Mouse (Mus musculus) frontal cortex, adult 2 months (tissue): ENCODE results near the gene Slc45a1. TPM values are rescaled to one million over a fixed set of nuclear protein-coding genes. Genes with fewer than 3 reads are reported as not detected.
"Not testable (repeated sequence)": the region's sequence is repeated elsewhere in the genome, so short reads cannot be mapped to it uniquely, and the experiment has no call there.

Source experiments
- DNase-seq, 2 experiments: peaks; one replicate each; pipeline ENCODE4 v3.0.0; 2022; ENCODE audit warnings: low spot score in 1 of 2; ENCODE audit errors: extremely low spot score in 1 of 2
- polyA plus RNA-seq: library from polyadenylated mRNA; depleted of rRNA; stranded (reverse); fragments of >200 nt; gene quantifications from 2 replicates; pipeline ENCODE4 v1.2.3, GENCODE M21; 2012

Slc45a1 gene
- polyA plus RNA-seq, 1 experiment: 34.6 TPM

DNA sequence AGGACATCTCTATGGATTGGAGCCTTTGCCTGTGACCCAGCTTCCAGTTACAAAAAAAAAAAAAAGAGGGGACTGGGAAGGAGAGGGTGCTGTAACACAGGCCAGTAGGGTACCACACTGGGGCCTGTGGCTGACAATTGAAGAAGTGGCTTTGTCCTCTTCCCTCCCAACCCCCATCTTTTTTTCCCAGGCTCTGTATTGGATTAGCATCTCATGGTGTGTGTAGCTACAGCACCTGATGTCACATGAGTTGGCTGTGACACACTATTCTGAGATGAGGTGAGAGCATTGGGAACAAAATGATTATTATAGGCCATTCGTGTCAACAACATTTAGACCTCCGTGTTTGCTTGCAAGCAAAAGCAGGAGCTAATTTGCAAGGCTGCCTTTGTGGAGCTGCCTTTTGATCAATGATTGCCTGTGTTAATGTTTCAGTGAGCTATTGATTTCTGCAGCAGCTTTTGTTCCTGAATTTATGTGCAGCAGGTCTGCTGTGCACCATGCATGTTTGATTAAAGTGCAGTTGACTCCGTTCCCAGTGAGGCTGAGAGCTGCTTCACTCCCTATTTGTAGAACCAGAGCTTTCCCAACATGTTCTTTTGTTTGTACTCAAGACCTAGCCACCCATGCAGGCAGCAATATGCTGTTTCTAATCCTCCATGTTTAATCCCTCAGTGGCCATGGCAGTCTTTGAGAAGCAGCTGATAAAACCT lies 45.4 kb downstream of the Slc45a1 start:
- DNase-seq: no peak

DNA sequence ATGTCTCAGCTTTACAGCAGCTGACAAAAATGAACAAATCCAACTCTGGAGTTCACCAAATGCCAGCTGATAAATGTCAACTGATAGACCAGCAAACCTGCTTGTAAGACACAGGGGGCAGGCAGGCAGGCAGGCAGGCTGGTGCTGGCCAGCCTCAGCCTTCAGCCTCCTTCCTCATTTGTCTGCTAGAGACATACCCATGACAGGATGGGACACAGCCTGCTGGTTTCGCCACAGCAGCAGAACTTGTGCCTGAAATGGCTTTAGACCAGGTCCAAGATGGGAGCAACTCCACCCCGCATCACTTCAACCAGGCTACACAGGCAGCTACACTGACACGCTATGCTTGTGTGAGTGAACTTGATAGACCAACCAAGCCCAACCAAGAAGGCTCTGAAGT lies 46.2 kb downstream of the Slc45a1 start:
- DNase-seq: no peak

DNA sequence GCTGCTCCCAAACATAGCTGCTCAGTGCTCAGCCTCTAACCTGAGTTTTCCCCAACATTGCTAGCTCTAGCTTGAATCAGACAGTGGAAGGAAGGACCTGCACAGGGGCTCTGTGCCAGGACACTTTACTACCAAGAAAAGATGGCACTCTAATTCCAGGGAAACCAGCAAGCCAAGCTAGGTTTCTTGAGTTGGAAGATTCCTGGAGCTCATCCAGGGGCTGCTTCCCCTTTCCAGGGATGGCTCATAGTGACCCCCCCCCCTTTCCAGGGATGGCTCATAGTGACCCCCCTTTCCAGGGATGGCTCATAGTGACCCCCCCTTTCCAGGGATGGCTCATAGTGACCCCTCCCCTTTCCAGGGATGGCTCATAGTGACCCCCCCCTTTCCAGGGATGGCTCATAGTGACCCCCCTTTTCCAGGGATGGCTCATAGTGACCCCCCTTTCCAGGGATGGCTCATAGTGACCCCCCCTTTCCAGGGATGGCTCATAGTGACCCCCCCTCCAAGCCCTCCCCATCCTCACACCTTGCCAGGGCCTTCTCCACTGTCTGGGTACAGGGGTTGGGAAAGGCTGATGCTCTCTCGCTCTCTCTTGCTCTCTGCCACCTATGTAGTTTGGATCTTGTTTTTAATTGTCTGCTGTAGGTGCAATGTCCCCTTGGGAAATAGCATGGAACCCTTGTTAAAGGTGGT lies 48.5 kb downstream of the Slc45a1 start:
- no peak for DNase-seq

DNA sequence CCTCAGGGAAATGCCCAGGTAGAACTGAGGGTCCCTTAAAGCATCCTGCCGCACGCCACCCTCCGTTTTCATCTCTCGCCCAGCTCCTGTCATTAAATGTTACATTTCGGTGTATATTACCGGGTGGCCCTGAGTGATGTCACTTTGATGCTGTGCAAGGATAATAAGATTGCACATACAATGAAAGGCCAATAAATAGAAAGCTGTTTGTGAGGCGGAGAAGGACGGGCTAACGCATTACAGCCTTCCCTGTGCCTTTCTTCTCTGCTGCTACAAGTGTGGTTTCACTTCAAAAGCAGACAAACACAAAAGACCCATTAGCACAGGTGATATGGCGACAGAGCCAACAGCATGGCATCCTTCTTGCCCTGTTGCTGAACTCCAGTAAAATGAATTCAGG lies 50.5 kb downstream of the Slc45a1 start:
- DNase-seq: no peak

DNA sequence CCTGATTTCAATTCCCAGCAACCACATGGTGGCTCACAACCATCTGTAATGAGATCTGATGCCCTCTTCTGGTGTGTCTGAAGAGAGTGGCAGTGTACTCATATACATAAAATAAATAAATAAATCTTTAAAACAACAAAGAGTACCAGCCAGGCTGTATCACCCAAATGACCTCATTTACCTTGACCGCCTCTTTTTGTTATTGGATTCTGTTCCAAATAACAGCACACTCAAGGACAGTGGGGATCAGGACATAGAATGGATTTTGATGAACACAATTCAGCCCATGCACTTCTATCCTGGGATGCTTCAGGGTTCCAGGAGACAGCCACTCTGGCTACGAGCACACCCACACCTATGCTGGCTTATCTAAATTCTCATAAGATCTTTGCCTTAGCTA lies 51.5 kb downstream of the Slc45a1 start:
- DNase-seq: not testable (repeated sequence)

DNA sequence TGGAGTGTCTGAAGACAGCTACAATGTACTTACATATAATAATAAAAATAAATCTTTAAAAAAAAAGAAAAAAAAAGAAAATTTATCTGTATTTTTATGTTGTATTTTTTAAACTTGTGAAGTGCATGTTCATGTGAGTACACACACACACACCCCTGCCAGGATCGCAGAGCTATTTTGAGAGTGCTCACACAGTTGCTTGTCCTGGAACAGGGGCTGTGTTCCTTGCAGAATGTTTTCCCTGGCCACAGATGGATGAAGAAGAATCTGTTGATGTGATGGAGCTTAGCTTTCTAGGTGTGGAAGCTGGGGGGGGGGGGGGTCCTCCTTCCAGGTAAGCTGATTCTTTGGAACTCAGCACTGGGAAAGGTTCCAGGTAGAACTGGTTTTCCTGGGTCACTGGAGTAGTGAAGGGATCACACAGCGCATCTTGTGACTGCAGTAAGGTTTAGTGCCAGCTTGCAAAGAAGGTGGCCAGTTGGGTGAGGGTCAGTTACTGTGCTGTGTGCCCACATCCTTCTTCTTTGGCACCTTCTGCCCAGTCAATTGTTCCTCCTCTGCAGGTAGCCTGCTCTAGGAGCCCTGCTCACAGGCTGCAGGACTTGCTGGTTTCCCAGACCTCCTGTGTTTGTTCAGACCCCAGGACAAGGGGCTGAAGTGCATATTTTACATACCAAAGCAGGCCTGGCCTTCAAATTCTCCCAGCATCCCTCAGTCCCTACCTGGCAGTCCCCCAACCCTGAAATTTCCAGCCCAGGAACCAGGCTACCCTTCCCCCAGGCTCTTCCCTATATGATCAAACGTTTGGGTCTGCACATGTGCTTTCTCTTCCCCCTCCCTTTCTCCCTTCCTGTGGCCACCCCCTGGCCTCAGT lies 52.6 kb downstream of the Slc45a1 start:
- no peak for DNase-seq

DNA sequence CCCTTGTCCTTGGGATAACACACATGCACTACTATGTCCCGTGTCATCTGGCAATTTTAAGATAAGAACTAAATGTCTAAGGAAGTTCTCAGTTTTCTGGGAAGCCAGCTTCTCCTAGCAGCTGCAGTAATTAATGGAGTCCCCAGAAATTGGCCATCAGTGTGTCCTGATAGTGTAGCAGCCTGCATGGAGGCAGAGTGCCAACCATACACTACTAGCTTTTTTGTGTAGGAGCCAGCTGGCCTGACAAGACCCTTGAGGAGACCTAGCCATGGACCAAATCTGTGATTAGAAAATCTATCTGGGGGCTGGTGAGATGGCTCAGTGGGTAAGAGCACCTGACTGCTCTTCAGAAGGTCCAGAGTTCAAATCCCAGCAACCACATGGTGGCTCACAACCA lies 53.3 kb downstream of the Slc45a1 start:
- peak in 1 of 2 experiments; percentile 41 for DNase-seq

DNA sequence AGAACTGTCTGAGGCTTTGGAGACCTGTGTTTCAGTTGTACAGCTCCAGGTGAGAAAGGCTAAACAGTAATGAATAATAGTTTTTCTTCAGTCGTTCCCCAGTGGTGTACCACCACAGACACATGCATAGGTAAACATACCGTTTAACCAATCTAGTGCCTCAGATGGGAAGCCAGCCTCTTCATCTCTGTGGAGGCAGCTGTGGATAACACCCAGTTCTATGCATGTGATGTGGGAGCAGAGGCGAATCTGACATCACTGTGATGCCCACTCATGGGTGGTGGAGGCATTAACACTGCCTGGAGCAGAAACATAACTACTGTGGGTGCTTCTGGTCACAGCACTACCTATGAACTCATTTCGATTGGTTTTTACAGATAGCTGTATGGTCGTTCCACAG lies 56.0 kb downstream of the Slc45a1 start:
- peak in 1 of 2 experiments; percentile 41 for DNase-seq

DNA sequence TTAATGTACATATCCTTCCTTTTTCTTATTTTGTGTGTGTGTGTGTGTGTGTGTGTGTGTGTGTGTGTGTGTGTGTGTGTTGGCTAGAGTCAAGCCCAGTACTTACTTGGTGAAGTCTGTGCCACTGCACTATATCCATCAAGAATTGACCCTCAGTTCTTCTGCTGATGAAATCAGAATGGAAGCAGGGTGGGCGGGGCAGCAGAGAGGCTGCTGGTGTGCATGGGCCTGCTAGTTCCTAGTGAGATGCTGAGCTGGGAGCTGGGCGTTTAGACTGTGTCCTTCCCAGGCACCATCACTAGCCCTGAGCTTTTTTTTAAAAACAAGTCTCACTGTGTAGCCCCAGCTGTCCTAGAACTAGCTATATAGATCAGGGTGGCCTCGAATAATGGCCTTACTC lies 56.9 kb downstream of the Slc45a1 start:
- no peak for DNase-seq

DNA sequence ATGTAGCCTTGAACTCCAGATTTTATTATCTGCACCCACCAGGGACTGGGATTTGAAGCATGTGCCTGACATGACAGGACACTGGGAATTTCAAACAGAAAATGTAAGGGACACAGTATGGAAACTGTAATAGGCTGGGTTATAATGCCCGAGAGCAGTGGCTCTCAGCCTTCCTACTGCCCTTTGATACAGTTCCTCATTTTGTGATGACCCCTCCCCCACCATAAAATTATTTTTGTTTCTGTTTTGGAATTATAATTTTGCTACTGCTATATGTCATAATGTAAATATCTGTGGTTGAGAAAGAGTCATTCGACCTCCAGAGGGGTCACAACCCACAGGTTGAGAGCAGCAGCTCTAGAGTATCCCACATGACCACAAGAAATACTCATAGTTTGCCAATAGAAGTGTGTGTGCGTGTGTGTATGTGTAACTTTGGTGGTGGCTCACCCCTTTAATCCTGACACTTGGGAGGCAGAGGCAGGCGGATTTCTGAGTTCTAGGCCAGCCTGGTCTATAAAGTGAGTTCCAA lies 57.6 kb downstream of the Slc45a1 start:
- DNase-seq: no peak

DNA sequence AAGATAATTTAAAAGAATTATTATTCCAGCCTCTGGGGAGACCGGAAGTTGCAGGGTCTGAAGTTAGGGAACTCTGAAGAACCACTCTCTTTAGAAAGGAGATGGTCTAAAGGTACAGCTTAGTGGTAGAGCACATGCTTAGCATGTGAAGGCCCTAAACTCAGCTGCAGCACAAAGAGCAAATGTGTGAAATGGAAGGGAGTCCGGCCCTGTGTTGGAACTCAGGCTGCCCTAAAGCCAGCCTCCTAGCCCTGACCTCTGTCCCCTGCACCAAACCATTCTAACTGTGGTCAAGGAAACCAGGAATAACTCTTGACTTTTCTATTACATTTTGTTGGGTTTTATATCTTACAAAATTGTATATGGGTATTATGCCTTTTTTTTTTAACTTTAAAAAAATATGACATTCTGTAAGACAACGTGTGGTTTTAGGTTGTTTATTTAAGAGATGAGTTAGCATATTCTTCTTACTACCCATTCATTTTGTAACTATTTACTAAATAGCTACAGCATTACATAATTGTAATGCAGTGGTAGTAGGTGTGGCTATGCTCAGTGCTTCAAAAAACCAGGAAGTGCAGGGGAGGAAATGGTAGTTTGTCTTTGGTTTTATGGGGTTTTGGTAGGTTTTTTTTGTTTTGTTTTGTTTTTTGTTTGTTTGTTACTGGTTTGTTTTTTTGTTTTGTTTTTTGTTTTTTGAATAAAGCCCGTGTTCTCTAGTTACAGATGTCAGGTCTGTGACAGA lies 58.3 kb downstream of the Slc45a1 start:
- no peak for DNase-seq

DNA sequence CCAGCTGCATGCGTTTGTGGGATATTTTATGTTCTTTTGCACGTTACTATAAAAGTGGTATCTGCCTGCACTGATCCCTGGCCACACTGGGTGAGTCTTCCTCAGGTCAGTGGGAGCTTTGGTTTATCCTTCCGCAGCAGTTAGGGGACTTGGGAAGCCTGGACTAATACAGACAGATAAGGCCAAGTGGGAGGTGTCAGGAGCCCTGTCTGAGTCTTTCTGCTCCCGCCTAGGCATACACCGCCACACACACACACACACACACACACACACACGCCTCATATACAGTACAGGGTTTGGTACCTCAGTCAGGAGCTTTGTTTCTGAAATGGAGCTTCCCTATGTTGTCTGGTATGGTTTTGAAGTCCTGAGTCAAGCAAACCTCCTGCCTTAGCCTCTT lies 59.9 kb downstream of the Slc45a1 start:
- no peak for DNase-seq

DNA sequence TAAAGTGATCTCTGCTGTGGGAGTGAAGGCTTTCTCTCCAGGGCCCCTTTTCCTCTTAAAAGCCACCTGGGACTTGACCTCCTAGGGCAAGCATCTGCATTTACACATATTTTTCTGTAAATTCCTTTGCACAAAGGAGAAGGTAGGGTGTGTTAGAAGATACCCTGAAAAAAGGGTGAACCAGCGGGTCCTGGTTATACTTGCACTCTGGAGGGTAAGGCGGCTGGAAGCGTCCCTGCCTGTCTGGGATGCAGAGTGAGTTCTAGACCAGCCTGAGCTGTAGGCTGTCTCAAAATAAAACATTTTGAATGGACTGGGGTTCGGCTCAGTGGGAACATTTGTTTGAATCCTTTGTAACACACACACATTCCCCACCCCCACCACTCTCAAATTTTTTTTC lies 60.4 kb downstream of the Slc45a1 start:
- no peak for DNase-seq

DNA sequence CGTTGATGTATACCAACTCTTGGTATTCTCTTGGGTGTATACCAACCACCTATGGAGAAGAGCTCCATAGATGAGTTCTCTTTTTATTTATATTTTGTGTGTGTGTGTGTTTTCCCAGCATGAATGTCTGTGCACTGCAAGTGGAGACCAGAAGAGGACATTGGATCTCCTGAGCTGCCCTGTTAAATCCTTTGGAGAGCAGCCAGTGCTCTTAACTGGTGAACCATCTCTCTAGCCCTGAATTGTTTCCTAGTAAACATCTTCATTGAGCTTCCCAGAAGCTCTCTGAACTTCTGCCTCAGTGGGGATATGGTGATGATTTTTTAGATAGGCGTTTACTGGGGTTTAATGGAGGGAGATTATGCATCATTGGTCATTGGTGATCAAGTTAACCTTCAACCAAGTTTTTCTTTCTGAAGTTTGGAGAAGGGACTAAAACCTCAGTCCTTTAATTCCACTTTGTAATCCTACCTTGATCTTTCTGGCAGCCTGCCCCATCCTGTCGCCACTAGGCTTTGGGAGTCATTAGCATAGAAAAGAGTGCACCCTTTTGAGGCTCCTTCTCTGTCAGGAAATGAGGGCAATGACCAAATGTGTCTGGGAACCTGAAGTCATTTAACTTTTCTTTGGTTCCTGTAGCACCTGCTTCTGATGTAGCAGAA lies 61.2 kb downstream of the Slc45a1 start:
- DNase-seq: no peak

DNA sequence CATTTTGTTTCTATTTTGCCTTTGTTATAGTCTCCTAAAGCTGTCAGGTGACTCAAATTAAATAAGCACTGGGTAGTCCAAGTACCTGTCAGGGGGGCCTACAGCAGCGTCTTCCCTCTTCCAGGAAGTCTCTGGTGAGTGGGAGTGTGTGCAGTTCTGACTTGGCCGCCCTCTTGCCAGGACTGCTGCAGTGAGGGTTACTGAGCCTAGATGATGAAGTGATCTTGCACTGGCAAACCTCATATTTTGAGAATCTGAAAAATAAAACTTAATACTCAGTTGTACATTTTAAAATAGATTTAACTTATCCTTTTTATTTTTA lies 63.7 kb downstream of the Slc45a1 start:
- DNase-seq: no peak

DNA sequence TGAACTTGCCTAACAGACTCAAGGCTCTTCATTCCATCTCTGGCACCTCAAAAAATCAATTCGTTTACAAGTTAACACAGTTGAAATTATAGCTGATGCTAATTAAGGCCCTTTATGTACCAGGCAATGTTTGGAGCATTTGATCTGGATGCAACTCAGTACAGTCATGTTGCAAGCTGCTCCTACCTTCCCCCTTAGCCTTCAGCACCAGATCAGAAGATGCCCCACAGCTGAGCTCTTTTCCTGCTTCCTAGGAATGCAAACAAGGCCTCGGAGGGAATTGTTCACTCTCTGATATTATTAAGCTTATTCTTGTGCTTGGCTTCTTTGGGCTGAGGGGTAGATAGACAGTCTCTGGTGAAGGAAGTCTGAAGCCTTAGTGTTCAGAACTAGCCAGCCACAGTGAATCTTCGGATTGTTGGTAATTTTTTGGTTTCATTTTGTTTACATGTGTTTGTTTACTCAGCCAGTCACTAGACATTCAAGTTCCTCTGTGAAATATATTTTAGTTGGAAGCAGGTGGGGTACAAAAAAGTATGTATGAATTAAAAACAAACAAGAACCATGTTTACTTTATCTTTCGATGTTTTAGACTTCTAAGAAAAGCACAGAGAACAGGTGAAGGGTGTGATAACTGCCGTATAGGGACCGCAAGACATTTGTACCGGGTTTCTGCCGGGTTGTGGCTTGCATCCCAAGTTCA lies 64.2 kb downstream of the Slc45a1 start:
- DNase-seq: no peak

DNA sequence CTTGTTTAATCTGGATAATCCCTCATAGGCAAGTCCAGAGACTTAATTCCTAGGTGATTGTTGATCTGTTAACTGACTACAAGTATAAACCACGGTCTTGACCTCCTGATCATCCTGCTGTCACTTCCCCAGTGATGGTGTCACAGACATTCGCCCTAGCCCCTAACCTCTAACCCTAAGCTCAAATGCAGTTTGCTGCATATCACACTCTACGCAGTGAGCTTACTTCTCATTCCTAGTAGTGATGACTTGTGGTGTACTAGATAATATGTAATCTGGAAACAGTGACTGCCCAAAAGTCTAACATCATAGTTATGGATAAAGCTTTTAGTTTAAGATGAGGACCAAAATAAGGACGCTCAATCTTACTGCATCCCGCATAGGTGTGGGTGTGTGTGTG lies 65.7 kb downstream of the Slc45a1 start:
- DNase-seq: no peak

DNA sequence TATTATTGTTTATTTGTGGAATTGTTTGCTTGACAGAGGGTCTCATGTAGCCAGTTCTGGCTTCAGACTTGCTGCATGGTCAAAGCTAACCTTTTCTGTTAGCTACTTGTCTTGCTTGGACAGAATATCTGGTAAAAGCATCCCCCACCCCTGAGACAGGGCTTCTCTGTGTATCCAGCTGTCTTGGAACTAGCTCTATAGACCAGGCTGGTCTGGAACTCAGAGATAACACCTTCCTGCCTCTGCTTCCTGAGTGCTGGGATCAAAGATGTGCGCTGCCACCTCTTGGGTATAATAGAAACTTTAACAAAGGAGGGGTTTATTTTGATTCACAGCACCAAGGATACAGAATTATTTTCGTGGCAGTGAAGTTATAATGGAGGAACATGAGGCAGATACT lies 66.2 kb downstream of the Slc45a1 start:
- no peak for DNase-seq

DNA sequence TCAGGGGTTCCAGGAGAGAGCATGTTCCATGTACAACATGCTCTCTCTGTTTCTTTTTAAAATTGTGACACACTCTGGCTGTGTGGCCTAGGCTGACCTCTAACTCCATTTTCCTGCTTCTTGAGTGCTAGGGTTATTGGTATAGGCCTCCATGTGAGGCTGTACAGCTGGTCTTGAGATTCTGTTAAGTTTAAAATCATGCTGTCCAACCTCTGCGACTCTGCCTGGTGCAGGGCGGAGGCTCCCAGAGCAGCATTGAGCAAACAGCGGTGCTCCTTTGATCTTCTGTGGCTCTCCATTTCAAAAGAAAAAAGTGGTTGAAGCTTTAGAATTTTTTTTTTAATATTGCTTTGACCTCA lies 68.2 kb downstream of the Slc45a1 start:
- DNase-seq: no peak
